Mouse (Mus musculus) embryonic fibroblast, embryonic 13.5 days (primary cell): ENCODE measurements around the gene Zfp446.

ENCODE experiments used
- CTCF ChIP-seq: IDR thresholded peaks from 2 replicates; pipeline ENCODE4 v1.5.1; 2011; ENCODE audit warnings: mild to moderate bottlenecking, control low read depth, low read length, moderate library complexity, borderline replicate concordance; ENCODE audit not compliant: insufficient read depth
- POLR2A ChIP-seq: IDR thresholded peaks from 2 replicates; pipeline ENCODE4 v1.6.1; 2011; ENCODE audit warnings: low read depth, mild to moderate bottlenecking, control low read depth, low read length, moderate library complexity

GRCm38 (mm10) chr7:12980291-12980690 is 2.6 kb downstream of the Zfp446 start:
- no peak for TF ChIP-seq POLR2A
- no peak for TF ChIP-seq CTCF
